Mouse (Mus musculus) MEL (cell line): Measurements from ENCODE around the gene Cldn10.

ENCODE experiments used
- CHD2 ChIP-seq: IDR thresholded peaks from 2 replicates; pipeline ENCODE4 v1.6.1; 2011; ENCODE audit warnings: low read length, improper control_type of control experiment
- CTCF ChIP-seq, 3 experiments: IDR thresholded peaks in 2 of 3; conservative IDR thresholded peaks in 1 of 3; 2 replicates each; pipeline ENCODE4 v1.5.1; 2011 to 2012; ENCODE audit warnings: low read length in 3 of 3, low read depth in 2 of 3, mild to moderate bottlenecking in 2 of 3, improper control_type of control experiment in 1 of 3, inconsistent platforms in 1 of 3, mixed read lengths in 1 of 3, moderate library complexity in 1 of 3; ENCODE audit not compliant: control insufficient read depth in 1 of 3, insufficient read depth in 1 of 3, poor library complexity in 1 of 3, severe bottlenecking in 1 of 3
- E2F4 ChIP-seq: IDR thresholded peaks from 2 replicates; pipeline ENCODE4 v1.6.1; 2011; ENCODE audit warnings: low read depth, low read length, improper control_type of control experiment, borderline replicate concordance
- EP300 ChIP-seq, 2 experiments: IDR thresholded peaks; 2 replicates each; pipeline ENCODE4 v1.6.1; 2011; ENCODE audit warnings: improper control_type of control experiment in 2 of 2, low read length in 2 of 2, low read depth in 1 of 2, mild to moderate bottlenecking in 1 of 2
- ETS1 ChIP-seq: IDR thresholded peaks from 2 replicates; pipeline ENCODE4 v1.6.1; 2012; ENCODE audit warnings: low read depth, mild to moderate bottlenecking, inconsistent platforms, low read length, improper control_type of control experiment, moderate library complexity
- GATA1 ChIP-seq: IDR thresholded peaks from 2 replicates; pipeline ENCODE4 v1.6.1; 2011; ENCODE audit warnings: low read depth, low read length, improper control_type of control experiment
- MAZ ChIP-seq: IDR thresholded peaks from 2 replicates; pipeline ENCODE4 v1.6.1; 2012; ENCODE audit warnings: low read depth, mild to moderate bottlenecking, inconsistent platforms, low read length, improper control_type of control experiment
- MXI1 ChIP-seq: IDR thresholded peaks from 2 replicates; pipeline ENCODE4 v1.6.1; 2011; ENCODE audit warnings: mild to moderate bottlenecking, low read depth, low read length, improper control_type of control experiment
- POLR2A ChIP-seq, 2 experiments: IDR thresholded peaks; 2 replicates each; pipeline ENCODE4 v1.6.1; 2011 to 2012; ENCODE audit warnings: low read length in 2 of 2, mild to moderate bottlenecking in 2 of 2, control low read depth in 1 of 2, improper control_type of control experiment in 1 of 2, low read depth in 1 of 2, moderate library complexity in 1 of 2; ENCODE audit not compliant: control insufficient read depth in 1 of 2, insufficient read depth in 1 of 2, poor library complexity in 1 of 2
- TBP ChIP-seq: IDR thresholded peaks from 2 replicates; pipeline ENCODE4 v1.8.0; 2011; ENCODE audit warnings: low read depth, low read length, improper control_type of control experiment
- TCF12 ChIP-seq: IDR thresholded peaks from 2 replicates; pipeline ENCODE4 v1.6.1; 2014; ENCODE audit warnings: low read depth, mild to moderate bottlenecking, inconsistent platforms, low read length, improper control_type of control experiment, moderate library complexity
- UBTF ChIP-seq: IDR thresholded peaks from 2 replicates; pipeline ENCODE4 v1.6.1; 2012; ENCODE audit warnings: low read depth, mild to moderate bottlenecking, inconsistent platforms, low read length, improper control_type of control experiment, moderate library complexity, borderline replicate concordance; ENCODE audit not compliant: insufficient read depth
- ZC3H11A ChIP-seq: IDR thresholded peaks from 2 replicates; pipeline ENCODE4 v1.6.1; 2012; ENCODE audit warnings: low read depth, mild to moderate bottlenecking, inconsistent platforms, low read length, improper control_type of control experiment
- ZMIZ1 ChIP-seq: IDR thresholded peaks from 2 replicates; pipeline ENCODE4 v1.6.1; 2012; ENCODE audit warnings: low read depth, mild to moderate bottlenecking, inconsistent platforms, low read length, improper control_type of control experiment, moderate library complexity

- TF ChIP-seq ZC3H11A (no peak), POLR2A (IDR thresholded peaks at IDR 0.05; ENCODE audit: control insufficient read depth in 1 of 2, insufficient read depth in 1 of 2, low read depth in 1 of 2, low read length in 2 of 2, poor library complexity in 1 of 2) (no peak), EP300 (IDR thresholded peaks at IDR 0.05; ENCODE audit: low read depth in 1 of 2, low read length in 2 of 2) (no peak), CTCF (IDR thresholded peaks at IDR 0.05 in 2 of 3, conservative IDR thresholded peaks at IDR 0.05 in 1 of 3; ENCODE audit: control insufficient read depth in 1 of 3, insufficient read depth in 1 of 3, low read depth in 2 of 3, low read length in 3 of 3, poor library complexity in 1 of 3, severe bottlenecking in 1 of 3) (no peak), CHD2 (no peak), TCF12 (no peak), GATA1 (no peak), MAZ (no peak), UBTF (no peak), ZMIZ1 (no peak), ETS1 (no peak), E2F4 (no peak), TBP (no peak), MXI1 (no peak)
These were observed 123.8 kb downstream of the Cldn10 start for GRCm38 (mm10) chr14:118911521-118911920.
